Mouse (Mus musculus) central nervous system, embryonic 14 days (tissue): ENCODE data around the gene Ccndbp1. TPM values are rescaled to one million over a fixed set of nuclear protein-coding genes. Genes with fewer than 3 reads are reported as not detected.

Experiments used
- polyA plus RNA-seq: library from polyadenylated mRNA; depleted of rRNA; stranded (reverse); fragments of >200 nt; gene quantifications from 2 replicates; pipeline ENCODE4 v1.2.3, GENCODE M21; 2012; rRNA removed

The Ccndbp1 gene
- polyA plus RNA-seq, result 62.9 and 64.2 TPM in 2 replicates

GRCm38 (mm10) chr2:121007925-121008663 lies at the start of gene Ccndbp1:
Gene Ccndbp1 (plus strand): TSS chr2:121008403.

GRCm38 (mm10) chr2:120970559-120971080 lies 37.6 kb upstream of the Ccndbp1 start, which contains the start of gene Ubr1:
Gene Ubr1 (minus strand): TSS chr2:120970715.

GRCm38 (mm10) chr2:120976990-120977925 lies 30.9 kb upstream of the Ccndbp1 start, which contains the start of gene Tmem62:
Gene Tmem62 (plus strand): TSS chr2:120977017.

GRCm38 (mm10) chr2:121036733-121037341 lies 28.6 kb downstream of the Ccndbp1 start, which contains the start of gene Epb42:
Gene Epb42 (minus strand): TSS chr2:121037072.

Other genes with a start within 250 kb of the Ccndbp1 start
- 30.4 and 33.1 TPM in 2 replicates for gene Cdan1, start 158.3 kb upstream of the Ccndbp1 start, polyA plus RNA-seq
- gene Ttbk2, start 157.8 kb upstream of the Ccndbp1 start, polyA plus RNA-seq, result 15.1 and 17.1 TPM in 2 replicates
- gene Ubr1, start 37.7 kb upstream of the Ccndbp1 start, polyA plus RNA-seq, result 23.3 TPM in 2 replicates
- gene Tmem62, start 31.4 kb upstream of the Ccndbp1 start, polyA plus RNA-seq, result 11.6 and 12.5 TPM in 2 replicates
- gene Epb42, start 28.7 kb downstream of the Ccndbp1 start, polyA plus RNA-seq, result 0.28 and 0.61 TPM in 2 replicates
- 0.06 TPM in 1 of 2 replicates, not detected in the other for gene Tgm5, start 77.4 kb downstream of the Ccndbp1 start, polyA plus RNA-seq
- gene Tgm7, start 101.4 kb downstream of the Ccndbp1 start, polyA plus RNA-seq, result 0.11 and 0.12 TPM in 2 replicates
- gene Adal, start 132.0 kb downstream of the Ccndbp1 start, polyA plus RNA-seq, result 23.4 and 26.9 TPM in 2 replicates
- 9.2 and 11.1 TPM in 2 replicates for gene Lcmt2, start 132.2 kb downstream of the Ccndbp1 start, polyA plus RNA-seq
- gene Tubgcp4, start 162.3 kb downstream of the Ccndbp1 start, polyA plus RNA-seq, result 52.5 and 55.1 TPM in 2 replicates
- 7.2 and 7.3 TPM in 2 replicates for gene Zscan29, start 162.7 kb downstream of the Ccndbp1 start, polyA plus RNA-seq